Mouse (Mus musculus) embryonic facial prominence, embryonic 10.5 days (tissue): ENCODE results near the gene Zar1l. TPM values are rescaled to one million over a fixed set of nuclear protein-coding genes. Genes with fewer than 3 reads are reported as not detected.
"Not testable (repeated sequence)": the region's sequence is repeated elsewhere in the genome, so short reads cannot be mapped to it uniquely, and the experiment has no call there.

Experiments
- DNase-seq: peaks from one replicate; pipeline ENCODE4 v3.0.0-alpha.2; 2017; ENCODE audit warnings: low spot score
- H3K27ac ChIP-seq: fragments of 300-500 bp; sonication (generic); replicated peaks from 2 replicates; pipeline ENCODE4 v1.5.1; 2016; ENCODE audit warnings: mild to moderate bottlenecking
- H3K27me3 ChIP-seq: fragments of 300-500 bp; sonication (generic); replicated peaks from 2 replicates; pipeline ENCODE4 v1.6.1; 2016; ENCODE audit warnings: low read depth, mild to moderate bottlenecking; ENCODE audit not compliant: poor library complexity, severe bottlenecking
- H3K36me3 ChIP-seq: fragments of 300-500 bp; sonication (generic); replicated peaks from 2 replicates; pipeline ENCODE4 v1.6.1; 2016; ENCODE audit warnings: mild to moderate bottlenecking, moderate library complexity
- H3K4me1 ChIP-seq: fragments of 300-500 bp; sonication (generic); 2 replicates; pipeline ENCODE4 v1.6.1; 2016
- H3K4me3 ChIP-seq: fragments of 300-500 bp; sonication (generic); 2 replicates; pipeline ENCODE4 v1.5.1; 2016; ENCODE audit warnings: mild to moderate bottlenecking, moderate library complexity
- H3K9me3 ChIP-seq: fragments of 300-500 bp; sonication (generic); 2 replicates; pipeline ENCODE4 v1.6.1; 2016; ENCODE audit warnings: mild to moderate bottlenecking
- WGBS: fragments of 180-500 bp; shearing (Covaris S2); methylation state at CpG from one replicate; pipeline ENCODE4 v1.1.7; 2016; 5-methylcytosine and 5-hydroxymethylcytosine counted together
- polyA plus RNA-seq: library from polyadenylated mRNA; unstranded; fragments of >200 nt; fragmentation: Nextera tagmentation; extraction: Ambion mirVana; gene quantifications from 2 replicates; pipeline ENCODE4 v1.2.1, GENCODE M21; 2016

The Zar1l gene
- polyA plus RNA-seq, 1 experiment from 2014 or later, result not detected

DNA sequence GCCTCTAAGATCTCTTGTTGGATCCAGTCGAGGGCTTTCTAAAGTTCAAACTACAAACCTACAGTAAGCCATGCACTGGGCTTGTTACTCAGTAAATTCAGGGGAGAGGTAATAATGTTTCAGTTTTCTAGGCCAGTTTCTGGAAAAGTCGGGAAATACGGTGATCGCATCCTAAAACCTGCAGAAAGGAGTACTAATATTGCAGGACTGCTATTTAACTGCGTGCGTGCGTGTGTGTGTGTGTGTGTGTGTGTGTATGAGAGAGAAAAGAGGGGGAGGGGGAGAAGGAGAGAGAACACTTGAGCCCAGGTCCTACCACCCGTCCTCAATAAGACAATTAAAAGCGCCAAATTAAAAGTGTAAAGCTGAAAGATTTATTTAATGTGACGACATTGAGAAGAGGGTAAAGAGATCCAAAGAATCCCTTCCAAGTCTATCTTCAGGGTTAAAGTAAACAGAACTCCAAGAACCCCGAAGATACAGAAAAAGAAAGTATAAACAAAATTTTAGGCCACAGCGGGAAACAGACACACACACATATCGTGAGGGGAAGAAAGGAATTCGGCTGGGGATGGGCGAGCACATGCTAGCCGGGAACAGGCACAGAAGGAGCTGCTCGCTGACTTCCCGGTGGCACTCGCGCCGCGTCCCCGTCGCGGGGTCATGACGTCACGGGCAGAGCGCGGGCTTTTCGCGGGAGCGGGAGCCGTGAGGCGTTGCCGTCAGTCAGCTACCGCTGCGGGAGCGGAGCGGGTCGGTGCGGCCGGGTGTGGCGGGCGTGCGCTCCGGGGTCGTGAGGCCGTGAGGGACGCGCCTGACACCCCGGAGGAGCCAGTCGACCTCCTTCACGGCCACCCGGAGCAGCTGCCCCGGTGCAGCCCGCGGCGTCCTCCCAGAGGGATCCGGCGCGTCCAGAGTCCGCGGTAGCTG lies 4.2 kb upstream of the Zar1l start, which contains the start of gene Brca2:
Brca2 (plus strand) TSS at position 694 of the 930 bp plus-strand sequence.
- Histone ChIP-seq H3K9me3 (no peaks in the 10 kb centered on the region), H3K27me3 (no peaks in the 10 kb centered on the region)

DNA sequence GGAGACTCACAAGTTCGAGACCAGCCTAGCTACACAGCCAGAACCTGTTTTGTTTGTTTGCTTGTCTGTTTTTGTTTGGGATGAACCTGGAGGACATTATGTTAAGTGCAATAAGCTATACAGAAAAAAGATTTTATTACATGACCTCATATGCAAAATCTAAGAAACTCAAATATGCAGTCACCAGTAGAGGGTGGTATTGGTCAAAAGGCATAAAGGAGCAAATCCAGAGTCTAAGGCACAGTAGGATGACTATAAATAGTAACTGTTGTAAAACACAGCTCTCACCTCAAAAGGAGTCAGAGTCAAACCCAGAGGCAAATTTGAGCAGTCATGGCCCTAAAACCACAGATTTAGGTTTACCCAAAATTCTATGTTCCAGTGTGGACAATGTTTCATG lies 1.6 kb upstream of the Zar1l start:
- 89% methylated on average over 1 of the region's 1 CpGs for WGBS

More for the DNA sequence above, 4.2 kb upstream of the Zar1l start, which contains the start of gene Brca2:
- DNase-seq, result peak; percentile 95
- H3K4me3 ChIP-seq, result peak within 1 kb of the TSS; percentile 85
- H3K4me1 ChIP-seq, result peaks cover 16% of the 10 kb centered on the region
- H3K27ac ChIP-seq, result peak within 1 kb of the TSS; percentile 98
- peaks cover 19% of the 10 kb centered on the region for H3K36me3 ChIP-seq
- 6% methylated on average over 63 of the region's 63 CpGs for WGBS

GRCm38 (mm10) chr5:150514027-150514426 lies 3.9 kb downstream of the Zar1l start:
- no peak for DNase-seq
- Histone ChIP-seq H3K4me3 (no peak overlapping the region), H3K4me1 (no peaks in the 10 kb centered on the region), H3K27me3 (no peaks in the 10 kb centered on the region), H3K36me3 (no peaks in the 10 kb centered on the region), H3K9me3 (no peaks in the 10 kb centered on the region), H3K27ac (no peak overlapping the region)
- 90% methylated on average over 1 of the region's 1 CpGs for WGBS

More for the DNA sequence above, 1.6 kb upstream of the Zar1l start:
- Histone ChIP-seq H3K9me3 (no peaks in the 10 kb centered on the region), H3K27me3 (no peaks in the 10 kb centered on the region), H3K27ac (no peak overlapping the region), H3K36me3 (peaks cover 3% of the 10 kb centered on the region; the same call in 1 of the 2 replicates), H3K4me3 (no peak overlapping the region), H3K4me1 (peaks cover 16% of the 10 kb centered on the region)
- no peak for DNase-seq

- WGBS, result 75% methylated on average over 4 of the region's 4 CpGs
- Histone ChIP-seq H3K27me3 (no peaks in the 10 kb centered on the region), H3K4me3 (no peak overlapping the region), H3K27ac (no peak overlapping the region), H3K9me3 (no peaks in the 10 kb centered on the region), H3K4me1 (no peaks in the 10 kb centered on the region), H3K36me3 (no peaks in the 10 kb centered on the region)
- DNase-seq, result no peak
Measured at GRCm38 (mm10) chr5:150513264-150513663, 4.7 kb downstream of the Zar1l start.

- Histone ChIP-seq H3K36me3 (no peaks in the 10 kb centered on the region), H3K4me3 (no peak overlapping the region), H3K27me3 (no peaks in the 10 kb centered on the region), H3K4me1 (no peaks in the 10 kb centered on the region), H3K27ac (no peak overlapping the region), H3K9me3 (no peaks in the 10 kb centered on the region)
- no peak for DNase-seq
- 86% methylated on average over 6 of the region's 6 CpGs for WGBS
Measured at GRCm38 (mm10) chr5:150510451-150511225, 7.3 kb downstream of the Zar1l start.

- WGBS, result 43% methylated on average over 6 of the region's 6 CpGs
- Histone ChIP-seq H3K4me1 (no peaks in the 10 kb centered on the region), H3K27ac (no peak overlapping the region), H3K36me3 (no peaks in the 10 kb centered on the region), H3K9me3 (no peaks in the 10 kb centered on the region), H3K27me3 (no peaks in the 10 kb centered on the region), H3K4me3 (no peak overlapping the region)
- peak; percentile 43 for DNase-seq
Measured at GRCm38 (mm10) chr5:150495792-150496191, 22.2 kb downstream of the Zar1l start.

DNA sequence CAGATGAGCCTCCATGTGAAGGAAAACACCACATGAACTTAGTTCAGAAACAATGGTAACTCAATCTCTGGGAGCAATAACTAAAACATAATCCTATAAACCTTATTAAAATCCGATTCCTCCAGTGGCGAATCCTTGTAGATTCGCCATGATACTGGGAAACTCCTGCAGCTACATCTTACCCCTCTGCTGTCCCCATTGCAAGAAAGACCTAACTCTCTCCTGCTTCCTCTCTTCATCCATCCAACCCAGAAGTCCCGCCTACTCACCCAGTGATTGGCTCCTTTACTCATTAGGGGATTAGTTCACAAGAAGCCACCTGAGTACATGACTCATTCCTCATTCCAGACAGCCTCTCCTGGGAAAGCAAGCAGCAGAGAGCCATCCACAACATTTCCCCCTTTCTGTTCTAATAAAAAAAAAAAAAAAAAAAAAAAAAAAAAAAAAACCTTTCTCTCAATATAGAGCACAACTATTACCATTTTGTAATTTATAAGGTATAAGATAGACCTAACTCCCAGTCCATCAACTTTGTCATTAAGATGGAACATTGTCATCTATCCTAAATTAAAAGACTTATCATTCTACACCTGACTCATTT lies 26.3 kb downstream of the Zar1l start:
- not testable (repeated sequence) for H3K27me3 ChIP-seq, H3K4me1 ChIP-seq, H3K4me3 ChIP-seq, H3K9me3 ChIP-seq, DNase-seq, H3K27ac ChIP-seq, H3K36me3 ChIP-seq
- 90% methylated on average over 4 of the region's 4 CpGs for WGBS

- no peaks in the 10 kb centered on the region for H3K27me3 ChIP-seq
- no peaks in the 10 kb centered on the region for H3K9me3 ChIP-seq
- H3K27ac ChIP-seq, result no peak overlapping the region
- peak; percentile 18 for DNase-seq
- no peaks in the 10 kb centered on the region for H3K4me1 ChIP-seq
- no peak overlapping the region for H3K4me3 ChIP-seq
- no peaks in the 10 kb centered on the region for H3K36me3 ChIP-seq
- 77% methylated on average over 8 of the region's 8 CpGs for WGBS
Measured at GRCm38 (mm10) chr5:150490821-150491220, 27.1 kb downstream of the Zar1l start.

- Histone ChIP-seq H3K36me3 (no peaks in the 10 kb centered on the region), H3K4me1 (no peaks in the 10 kb centered on the region), H3K27ac (no peak overlapping the region), H3K4me3 (no peak overlapping the region), H3K9me3 (no peaks in the 10 kb centered on the region), H3K27me3 (no peaks in the 10 kb centered on the region)
- WGBS, result 81% methylated on average over 3 of the region's 3 CpGs
- no peak for DNase-seq
Measured at GRCm38 (mm10) chr5:150490285-150490684, 27.7 kb downstream of the Zar1l start.

DNA sequence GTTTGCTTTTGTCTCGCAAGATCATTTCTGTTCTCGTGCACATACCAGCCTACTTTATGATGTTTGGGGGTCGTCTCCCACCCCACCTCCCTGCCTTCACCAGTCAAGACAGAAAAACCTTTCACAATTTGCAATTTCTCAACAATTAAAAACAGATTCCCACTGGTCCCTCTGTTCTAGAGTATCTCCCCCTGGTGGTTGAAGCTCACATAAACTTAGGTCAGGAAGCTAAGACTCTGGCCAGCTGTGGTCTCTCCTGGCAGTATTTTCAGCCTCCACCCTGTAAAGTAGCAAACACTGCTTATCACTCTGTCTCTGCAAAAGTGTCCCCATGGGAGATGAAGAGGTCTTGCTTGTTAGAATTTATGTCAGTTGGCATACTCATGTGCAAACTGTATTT lies 32.8 kb downstream of the Zar1l start:
- Histone ChIP-seq H3K36me3 (no peaks in the 10 kb centered on the region), H3K27ac (no peak overlapping the region), H3K9me3 (no peaks in the 10 kb centered on the region), H3K4me1 (no peaks in the 10 kb centered on the region), H3K27me3 (no peaks in the 10 kb centered on the region), H3K4me3 (no peak overlapping the region)
- whole genome bisulfite sequencing, result 51% methylated on average over 3 of the region's 3 CpGs
- peak; percentile 19 for DNase-seq

- no peak for DNase-seq
- 71% methylated on average over 4 of the region's 4 CpGs for WGBS
Measured at GRCm38 (mm10) chr5:150478612-150479011, 39.4 kb downstream of the Zar1l start.

DNA sequence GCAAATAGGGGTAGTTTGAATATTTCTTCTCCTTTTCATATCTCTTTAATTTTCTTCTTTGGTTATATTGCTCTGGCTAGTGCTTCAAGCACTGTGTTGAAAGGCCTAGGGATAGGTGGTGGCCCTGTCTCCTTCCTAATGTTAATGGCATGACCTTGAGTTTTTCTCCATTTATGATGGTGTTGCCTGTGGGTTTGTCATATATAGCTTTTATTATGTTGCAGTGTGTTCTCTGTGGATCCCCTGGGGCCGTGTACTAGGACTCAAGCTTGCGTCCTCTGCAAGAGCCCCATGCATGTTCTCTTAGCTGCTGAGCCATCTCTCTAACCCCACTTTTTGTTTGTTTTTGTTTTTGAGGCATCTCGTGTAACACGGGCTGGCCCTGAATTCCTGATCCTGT lies 40.6 kb downstream of the Zar1l start:
- Histone ChIP-seq H3K36me3 (no peaks in the 10 kb centered on the region), H3K4me1 (no peaks in the 10 kb centered on the region; the same call in 1 of the 2 replicates), H3K27ac (no peak overlapping the region), H3K27me3 (no peaks in the 10 kb centered on the region), H3K9me3 (no peaks in the 10 kb centered on the region), H3K4me3 (no peak overlapping the region)
- WGBS, result 71% methylated on average over 4 of the region's 4 CpGs
- no peak for DNase-seq

More at GRCm38 (mm10) chr5:150478612-150479011, 39.4 kb downstream of the Zar1l start:
- H3K27me3 ChIP-seq, result no peaks in the 10 kb centered on the region
- no peaks in the 10 kb centered on the region for H3K9me3 ChIP-seq
- H3K36me3 ChIP-seq, result no peaks in the 10 kb centered on the region
- H3K4me1 ChIP-seq, result no peaks in the 10 kb centered on the region; the same call in 1 of the 2 replicates
- H3K27ac ChIP-seq, result no peak overlapping the region
- no peak overlapping the region for H3K4me3 ChIP-seq
